Mouse (Mus musculus) spleen, postnatal 14 days (tissue): ENCODE data around the gene Tab2.

Source experiments
- DNase-seq, 2 experiments: peaks; one replicate each; pipeline ENCODE4 v3.0.0; 2021 to 2022; ENCODE audit warnings: low spot score in 2 of 2

The Tab2 gene

DNA sequence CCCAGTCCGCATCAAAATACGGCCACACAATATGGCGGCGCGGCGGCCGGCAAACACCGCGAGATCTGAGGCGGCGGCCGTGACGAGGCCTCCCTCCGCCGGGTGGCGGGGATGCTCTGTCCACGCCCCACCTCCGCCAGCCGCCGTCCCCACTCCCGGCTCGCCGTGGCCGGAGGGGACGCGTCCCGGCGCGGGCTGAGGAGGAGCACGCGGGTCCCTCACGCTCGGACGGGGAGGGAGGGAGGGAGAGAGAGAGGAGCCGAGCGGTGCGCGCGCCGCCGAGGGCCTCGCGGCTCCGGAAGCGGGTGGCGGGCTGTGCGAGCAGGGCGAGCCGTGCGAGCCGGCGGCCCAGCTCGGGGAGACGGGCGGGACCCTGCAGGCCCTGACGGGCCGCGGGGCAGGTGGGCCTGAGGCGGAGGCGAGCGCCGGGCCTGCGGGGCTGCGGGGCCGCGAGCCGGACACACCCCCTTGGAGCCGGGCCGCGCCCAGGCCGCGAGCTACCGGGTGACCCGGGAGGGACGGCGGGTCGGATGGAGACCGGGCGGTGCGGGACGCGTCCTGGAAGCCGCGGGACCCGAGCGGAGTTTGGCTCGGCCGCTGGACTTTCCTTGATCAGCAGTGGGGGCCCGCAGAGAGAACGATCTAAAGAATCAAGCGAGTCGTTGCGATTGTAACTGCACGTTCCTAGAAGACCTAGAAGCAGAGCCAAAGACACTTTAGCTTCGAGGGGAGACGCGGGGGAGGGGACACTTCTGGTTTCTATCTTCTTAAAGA, at the start of gene Tab2:
Gene Tab2, minus strand, starts transcription at position 3 of the 774 bp plus-strand sequence.
- peak; percentile 81 to 89 for DNase-seq

DNA sequence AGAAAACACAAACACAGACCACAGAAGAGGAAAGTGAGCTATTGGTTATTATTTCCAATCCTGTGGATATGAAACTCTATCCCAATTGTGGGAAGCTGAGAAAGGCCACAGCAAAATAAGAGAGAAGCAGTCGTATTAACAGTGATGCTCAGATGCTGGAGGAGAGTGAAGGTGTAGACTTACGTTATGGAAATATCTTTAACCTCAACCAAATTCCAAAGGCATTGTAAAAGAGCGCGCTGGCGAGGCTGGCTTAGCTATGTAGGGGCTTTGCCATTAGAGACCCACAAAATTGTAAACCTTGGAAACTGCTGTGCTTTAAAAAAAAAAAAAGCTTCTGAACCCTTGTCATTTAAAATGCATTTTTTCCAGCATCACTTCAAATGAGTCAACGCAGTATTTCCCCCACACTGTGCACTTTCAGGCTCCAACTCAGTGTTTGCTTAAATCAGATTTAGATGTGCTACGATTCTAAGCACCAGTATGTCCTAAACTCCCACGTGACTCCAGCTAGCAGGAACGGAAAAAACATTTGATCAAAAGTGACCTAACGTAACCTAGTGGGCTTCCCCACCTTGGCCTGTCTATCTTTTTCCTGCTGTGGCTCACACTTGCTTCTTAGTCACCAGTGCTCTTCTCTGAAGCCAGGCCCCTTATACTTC, 36.4 kb upstream of the Tab2 start:
- DNase-seq, result no peak

DNA sequence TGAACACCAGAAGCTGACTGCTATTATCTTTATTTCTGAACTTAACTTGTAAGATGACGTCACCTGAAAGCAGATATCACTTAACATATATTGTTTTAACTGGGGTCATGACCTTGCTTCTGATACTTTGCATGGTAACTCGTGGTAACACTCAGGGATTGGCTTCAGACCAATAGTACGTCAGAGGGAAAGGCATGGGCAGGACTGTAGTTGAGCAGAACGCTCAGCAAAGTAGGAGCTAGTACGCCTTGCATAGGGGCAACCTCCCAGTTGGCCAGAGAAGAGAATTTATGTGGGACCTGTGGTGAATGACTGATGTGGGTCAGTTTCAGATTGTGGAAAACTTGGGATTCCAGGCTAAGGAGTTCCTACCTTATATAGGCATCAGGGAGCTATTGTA, 35.6 kb upstream of the Tab2 start:
- no peak for DNase-seq

DNA sequence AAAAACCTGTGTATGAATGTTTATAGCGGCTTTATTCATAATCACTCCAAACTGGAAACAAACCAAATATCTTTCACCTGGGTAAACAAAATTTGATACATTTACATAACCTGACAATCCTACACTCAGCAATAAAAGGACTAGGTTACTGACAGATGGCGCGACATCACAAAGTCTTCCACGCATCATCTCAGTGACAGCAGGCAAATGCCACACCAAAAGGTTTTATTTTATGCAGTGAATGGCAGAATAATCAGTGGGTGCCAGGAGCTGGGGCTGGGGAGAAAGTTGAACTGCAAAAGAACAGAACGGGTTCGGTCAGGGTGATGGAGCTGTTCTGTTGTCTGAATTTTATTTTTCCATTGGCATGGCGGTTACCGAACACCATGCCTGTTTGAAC, 31.5 kb upstream of the Tab2 start:
- DNase-seq, result no peak

DNA sequence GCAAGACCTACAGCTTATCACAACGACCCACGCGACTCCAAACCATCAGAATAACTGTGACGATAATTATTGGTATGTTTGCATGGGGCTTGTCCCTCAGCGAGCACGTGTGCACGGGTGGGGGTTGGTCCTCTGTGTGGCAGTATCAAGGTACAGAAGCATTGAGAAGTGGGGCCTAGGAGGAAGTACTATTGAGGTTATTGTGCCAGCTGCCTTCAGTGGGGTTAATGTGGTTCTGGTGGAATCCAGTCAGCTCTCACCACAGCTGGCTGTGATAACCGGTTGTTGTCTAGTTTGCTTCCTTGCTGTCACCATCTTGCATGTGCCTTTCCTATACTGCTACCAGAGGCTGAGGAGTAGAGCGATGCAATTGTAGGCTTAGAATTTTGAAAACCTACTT, 20.4 kb upstream of the Tab2 start:
- DNase-seq, result no peak

DNA sequence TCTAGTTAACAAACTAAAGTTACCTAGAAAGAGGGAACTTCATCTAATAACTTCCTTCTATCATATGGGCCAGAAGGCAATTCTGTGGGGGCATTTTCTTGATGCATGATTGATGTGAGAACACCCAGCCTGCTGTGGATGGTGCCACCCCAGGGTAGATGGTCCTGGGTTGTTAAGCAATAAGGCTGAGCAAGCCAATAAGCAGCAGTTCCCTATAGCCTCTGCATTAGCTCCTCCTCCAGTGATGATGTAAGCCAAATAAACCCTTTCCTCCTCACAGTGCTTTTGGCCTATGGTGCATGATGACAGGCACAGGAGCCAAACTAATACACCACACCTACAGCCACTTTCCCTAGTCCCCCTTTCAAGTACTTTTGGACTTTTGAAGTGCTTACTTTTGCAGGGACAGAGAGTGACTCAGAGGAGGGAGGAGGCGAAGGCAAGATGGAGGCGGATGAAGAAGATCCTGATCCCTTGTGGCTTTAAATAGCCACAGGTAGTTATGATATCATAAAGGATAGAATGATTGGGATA, 12.8 kb upstream of the Tab2 start:
- no peak for DNase-seq

DNA sequence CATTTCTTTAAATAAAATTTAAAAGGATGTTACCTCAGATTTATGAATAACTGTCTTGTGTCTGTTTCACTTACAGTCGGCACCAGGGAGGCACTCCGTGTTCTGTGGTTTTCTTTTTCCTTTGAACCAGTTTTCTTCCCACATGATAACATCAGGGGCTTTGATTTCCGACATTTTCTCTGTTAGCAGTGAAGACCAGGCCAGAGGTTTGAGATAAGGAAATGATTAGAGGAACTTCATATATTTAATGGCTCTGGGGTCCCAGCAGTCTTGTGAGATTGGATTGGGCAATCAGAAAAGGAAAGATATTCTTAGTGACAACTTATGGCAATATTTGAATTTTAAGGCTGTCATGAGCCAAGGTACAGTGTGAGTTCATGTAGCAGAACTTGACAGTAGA, 11.1 kb upstream of the Tab2 start:
- no peak for DNase-seq

DNA sequence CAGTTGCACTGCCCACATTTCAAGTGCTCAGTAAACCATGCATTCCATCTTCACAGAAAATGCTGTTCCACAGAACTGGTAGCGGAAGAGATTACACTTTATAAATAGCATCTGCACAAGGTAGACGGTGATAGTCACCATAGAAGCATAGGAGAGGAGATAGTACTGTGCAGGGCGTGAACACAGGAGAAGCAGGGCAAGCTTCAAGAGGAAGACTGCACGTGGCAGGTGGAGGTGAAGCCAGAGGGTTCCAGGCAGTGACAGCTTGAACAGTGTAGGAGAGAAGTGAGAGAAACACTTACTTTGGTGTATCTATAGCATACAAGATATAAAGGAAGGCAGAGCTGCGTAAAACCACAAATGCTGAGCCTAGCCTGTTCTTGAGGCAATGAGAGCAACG, 3.0 kb upstream of the Tab2 start:
- no peak for DNase-seq

DNA sequence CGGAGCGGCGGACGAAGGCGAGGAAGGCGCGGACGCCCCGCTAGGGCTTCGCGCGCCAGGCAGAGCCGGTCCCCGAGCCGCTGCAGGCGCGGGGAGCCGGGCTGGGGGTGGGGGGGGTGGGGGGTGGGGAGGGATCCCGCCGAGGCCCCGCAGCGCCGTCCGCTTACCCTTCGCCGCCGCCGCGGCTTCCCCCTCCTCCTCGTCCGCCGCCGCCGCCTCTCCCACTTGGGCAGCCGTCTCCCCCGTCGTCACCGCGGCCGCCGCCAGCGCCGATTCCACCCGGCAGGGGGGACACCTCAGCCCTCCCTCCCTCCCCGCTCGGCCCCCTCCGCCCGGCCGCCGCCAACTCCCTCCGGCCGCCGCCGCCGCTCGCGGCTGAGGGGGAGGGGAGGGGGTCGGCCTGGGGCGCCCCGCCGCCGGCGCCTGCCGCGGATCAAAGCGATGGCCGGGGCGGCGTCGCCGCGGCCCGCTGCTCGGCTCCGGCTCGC, 352 bp downstream of the Tab2 start:
- peak; percentile 33 to 52 for DNase-seq

DNA sequence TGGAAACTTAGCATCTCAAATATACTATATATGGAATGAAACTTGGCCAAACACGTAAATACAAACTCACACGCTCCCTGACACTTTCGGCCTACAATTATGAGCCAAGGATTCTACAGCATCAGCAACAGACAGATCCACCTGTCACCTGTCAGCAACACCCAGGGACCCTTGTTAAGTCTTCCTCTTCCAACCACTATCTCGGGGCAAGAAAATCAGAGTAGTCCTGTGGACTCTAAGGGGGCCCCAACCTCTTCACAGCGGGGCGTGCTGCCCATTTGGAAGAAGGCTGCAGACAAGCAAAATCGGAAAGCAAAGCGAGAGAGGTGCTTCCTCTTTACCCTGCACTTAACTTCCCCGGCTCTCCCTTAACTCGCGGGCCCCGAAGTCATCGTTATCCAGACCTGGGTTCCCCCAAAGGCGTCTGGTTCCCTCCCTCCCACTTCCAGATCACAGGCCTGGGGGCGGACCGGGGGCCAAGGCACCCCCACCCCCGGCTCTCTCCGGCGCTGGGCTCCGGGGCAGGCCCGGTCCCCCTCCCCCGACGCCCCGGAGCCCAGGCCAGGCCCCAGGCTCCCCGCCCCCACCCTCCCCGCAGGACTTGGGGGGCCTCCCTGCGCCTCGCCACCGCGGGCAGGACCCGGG, 919 bp downstream of the Tab2 start:
- DNase-seq, result peak; percentile 38 to 44

DNA sequence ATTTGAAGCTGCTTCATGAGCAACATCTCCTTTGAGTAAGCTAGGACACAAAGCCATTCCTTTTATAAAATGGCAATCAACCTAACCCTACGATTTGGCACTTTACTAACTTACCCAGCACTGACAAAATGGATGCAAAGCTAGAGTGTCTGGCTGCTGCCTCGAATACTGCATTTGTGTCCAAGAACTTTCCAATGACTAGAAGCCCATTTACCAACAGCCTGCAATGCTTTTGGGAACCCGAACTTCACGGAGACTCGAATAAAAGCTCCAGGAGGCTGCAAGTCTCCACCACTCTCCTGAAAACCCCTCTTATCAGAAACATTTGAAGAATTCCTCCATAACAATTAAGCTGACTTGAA, 1.4 kb downstream of the Tab2 start:
- no peak for DNase-seq

DNA sequence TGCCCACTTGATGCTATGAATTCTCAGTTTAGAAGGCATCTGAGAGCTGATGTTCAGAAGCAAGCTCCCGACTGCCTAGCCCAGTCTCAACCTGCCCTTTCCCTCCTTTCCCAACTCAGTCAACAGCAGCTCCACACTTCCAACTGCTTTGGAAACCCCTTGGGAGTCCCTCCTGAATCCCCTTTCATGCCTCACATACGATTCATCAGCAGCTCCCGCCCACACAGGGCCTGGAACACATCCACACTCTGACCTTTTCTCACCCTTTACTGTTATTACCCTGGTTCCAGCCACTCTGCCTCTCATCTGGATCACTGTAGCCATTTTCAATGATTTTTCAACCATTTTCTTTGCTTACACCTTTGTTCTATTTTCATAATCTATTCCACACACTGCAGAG, 13.0 kb downstream of the Tab2 start:
- DNase-seq, result no peak

DNA sequence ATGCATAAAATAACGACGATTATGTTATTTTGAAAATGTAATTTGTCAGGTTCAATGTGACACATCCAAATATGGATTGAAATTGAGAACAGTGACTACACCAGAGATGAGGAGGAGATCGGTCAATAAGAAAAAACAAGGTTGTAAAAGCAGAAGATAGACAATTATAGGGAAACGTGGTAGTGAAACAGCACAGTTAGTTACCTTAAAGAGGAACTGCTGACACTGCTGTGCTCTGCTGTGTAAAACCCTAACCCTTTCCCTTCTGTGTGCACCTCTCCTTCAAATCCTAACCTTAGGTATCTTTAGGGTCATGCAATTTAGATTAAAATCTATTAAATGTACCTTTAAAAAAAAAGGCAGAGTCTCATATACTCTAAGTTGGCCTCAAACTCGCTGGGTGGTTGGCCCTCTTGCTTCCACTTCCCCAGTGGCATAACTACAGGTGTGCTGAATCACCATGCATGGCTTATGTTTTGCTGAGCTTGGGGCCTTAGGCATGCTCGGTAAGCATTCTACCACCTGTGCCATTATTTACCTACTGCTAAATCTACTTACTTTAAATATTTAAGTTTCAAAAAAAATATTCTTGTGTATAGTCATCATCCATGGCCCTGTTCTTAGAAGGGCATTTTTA, 19.4 kb downstream of the Tab2 start:
- DNase-seq, result no peak

DNA sequence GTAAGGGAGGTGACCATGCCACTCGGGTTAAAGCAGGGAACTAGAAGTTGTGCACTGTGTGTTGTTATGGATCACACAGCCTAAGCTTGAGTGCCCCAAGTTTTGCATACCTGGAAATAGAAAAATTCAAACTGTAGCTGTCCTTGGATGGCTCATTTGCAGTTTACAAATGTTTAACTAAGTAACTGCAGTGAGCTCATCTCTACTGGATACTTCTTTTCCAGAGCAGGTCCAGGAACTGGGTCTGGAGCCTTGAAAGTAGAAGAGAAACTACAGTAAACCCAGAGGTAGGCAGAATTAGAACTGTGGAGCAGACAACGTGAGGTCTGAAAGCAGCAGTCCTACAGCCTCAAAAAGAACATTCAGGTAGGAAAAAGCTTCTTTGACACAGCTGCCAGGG, 23.1 kb downstream of the Tab2 start:
- no peak for DNase-seq

DNA sequence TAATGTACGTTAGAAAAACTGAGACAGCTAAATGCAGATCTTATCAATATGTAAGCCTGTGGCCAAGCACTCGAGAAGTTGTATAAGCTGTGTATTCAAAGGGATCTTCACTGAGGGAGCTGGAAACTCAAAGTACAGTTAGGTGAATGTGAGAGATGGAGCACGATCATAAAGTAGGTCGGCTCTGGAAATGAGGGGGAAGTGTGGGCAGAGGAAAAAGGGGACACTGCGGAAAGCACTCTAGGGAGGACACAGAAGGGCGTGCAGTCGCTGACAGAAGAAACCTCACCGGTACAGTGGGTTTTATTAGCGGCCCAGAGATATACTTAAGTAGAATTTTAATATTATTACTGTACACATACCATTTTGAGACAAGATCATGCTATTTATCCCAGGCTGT, 27.0 kb downstream of the Tab2 start:
- no peak for DNase-seq

DNA sequence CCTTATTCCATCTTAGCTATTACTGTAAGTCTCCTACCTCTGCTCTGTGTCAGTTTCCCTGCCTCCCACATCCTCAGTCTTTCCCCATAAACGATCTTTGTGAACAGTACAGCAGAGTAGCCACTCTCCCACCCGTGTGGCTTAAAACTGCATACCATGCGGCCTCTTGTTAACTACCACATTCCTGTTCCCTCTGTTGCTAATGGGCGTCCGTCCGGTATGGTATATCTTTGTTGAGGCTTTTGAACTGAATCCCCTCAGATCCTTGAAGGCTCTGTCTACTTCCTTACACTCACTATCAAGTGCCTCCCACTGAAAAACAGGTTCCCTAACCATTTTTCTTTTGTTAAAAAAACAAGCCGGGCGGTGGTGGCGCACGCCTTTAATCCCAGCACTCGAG, 30.5 kb downstream of the Tab2 start:
- DNase-seq, result no peak

DNA sequence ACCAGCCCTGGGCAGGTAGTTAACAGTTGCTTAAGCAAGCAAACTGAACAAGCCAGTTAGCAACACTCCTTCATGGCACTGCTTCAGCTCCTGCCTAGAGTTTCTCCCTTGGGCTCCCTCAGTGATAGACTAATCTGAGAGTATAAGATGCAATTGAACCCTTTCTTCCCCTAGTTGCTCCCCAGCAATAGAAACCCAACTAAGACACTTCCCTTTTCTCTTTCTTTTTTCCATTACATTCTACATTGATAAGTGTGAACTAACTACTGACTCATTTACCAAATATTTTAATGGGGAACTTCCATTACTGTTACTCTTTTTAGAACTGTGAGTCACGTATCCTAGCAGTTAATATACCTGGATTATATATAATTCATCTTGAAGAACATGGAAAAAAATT, 32.6 kb downstream of the Tab2 start:
- DNase-seq, result no peak

DNA sequence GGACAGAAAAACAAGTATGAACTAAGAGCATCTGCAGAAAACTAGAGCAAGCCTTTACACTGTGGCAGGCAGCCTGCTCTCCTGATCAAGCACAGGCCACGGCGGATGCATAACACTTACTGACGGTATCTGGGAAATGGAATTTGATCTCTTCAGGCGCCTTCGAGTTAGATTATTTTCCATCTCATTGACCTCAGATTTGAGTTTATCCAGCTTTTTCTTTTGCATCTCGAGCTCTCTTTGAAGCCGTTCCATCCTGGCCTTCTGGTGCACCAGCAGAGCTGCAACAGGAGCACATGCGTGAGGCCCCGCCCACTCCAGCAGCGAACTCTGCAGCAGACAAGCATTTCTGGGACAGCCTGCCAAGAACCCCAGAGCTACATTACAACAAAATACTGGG, 44.8 kb downstream of the Tab2 start:
- DNase-seq, result no peak

DNA sequence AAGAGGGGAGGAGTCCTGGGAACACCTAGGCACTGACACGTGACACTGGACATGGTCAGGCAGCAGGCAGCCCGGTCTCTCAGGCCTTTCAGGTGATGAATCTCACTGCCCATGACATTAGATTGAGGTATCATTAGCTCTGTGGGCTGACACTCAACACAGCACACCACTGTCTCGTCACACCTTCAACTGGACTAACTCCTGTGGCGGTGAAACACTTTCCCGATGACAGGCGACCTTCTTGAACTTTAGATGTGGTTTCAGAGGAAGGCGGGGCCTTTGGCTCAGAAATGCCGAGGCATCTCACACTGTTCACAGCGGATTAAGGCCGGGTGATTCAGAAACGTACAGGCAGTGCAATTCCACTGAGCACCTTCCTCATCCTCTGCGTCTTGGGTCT, 48.9 kb downstream of the Tab2 start:
- no peak for DNase-seq

DNA sequence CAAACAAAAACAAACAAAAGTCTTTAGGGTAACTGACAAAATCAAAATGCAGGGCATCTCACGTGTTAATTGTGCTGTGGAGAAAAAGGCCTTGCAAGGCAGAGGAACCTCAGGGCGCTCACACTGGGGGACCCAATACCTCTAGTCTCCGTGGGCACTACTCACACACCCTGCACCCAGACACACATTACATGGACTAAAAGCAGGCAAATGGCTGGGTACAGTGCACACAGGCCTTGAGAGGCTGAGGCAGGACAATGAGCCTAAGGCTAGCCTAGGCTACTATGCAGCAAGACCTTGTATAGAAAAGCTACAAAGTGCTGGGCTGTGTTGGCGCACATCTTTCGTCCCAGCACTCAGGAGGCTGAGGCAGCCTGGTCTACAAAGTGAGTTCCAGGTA, 51.9 kb downstream of the Tab2 start:
- no peak for DNase-seq

DNA sequence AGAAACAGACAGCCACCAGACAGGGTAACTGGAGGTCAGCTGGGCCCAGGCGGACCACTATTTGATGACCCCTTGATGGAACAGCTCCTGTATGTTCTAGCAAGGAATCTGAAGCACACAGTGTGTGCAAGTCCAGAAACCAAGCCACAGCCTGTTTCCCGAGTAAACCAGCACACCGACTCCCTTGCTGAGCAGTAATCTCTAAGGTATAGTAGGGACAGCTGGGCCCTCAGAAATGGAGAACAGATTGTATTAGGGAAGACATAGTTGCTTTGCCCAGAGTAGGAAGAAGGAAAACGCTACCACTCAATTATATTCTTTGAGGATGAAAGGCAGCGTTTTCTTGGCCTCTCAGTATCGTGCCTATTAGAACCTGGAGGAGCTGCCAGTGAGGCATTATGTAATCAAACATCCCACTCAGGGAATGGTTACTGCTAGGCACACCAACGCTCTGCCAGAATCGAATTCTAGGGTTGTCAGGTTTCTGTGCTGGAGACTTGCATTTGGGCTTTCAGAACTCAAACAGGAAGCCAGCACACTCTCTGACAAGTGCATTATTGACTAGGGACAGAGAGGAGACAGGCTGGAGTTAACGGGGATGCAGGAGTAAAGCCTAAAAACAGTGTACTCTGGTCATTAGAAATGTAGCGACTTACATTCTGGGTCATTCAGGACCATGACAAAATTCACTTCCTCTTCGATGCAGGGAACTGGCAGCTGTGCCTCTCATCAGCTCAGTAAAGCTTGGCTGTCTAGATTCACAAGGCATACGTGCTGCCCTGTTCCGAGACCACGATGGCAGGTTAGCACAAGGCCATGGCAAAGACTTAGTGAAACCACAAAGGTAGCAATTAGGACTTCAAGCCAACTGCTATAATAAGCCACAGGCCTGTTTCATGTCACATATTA, 55.1 kb downstream of the Tab2 start:
- no peak for DNase-seq
